Mouse (Mus musculus): ENCODE data around the gene Abcb9. TPM values are rescaled to one million over a fixed set of nuclear protein-coding genes. Genes with fewer than 3 reads are reported as not detected.

The Abcb9 gene
- polyA plus RNA-seq, 1 experiment from 2014 or later = 8.3 TPM

- Histone ChIP-seq H3K4me3 (no peak overlapping the region), H3K9me3 (no peaks in the 10 kb centered on the region), H3K4me2 (no peak overlapping the region; the same call in 1 of the 2 replicates), H3K9ac (peak overlapping the region; percentile 43; the same call in 1 of the 2 replicates), H3K4me1 (replicated peaks) (peaks cover 26% of the 10 kb centered on the region), H3K27me3 (no peaks in the 10 kb centered on the region), H3K27ac (peak overlapping the region; percentile 65), H3K36me3 (no peaks in the 10 kb centered on the region)
- WGBS = 49% methylated on average over 14 of the region's 14 CpGs
- ATAC-seq (ENCODE audit: low FRiP score) = no peak
Measured at GRCm38 (mm10) chr5:124050095-124051050, 45.2 kb downstream of the Abcb9 start.

GRCm38 (mm10) chr5:124049249-124050045 is 46.2 kb downstream of the Abcb9 start:
- peaks cover 29% of the 10 kb centered on the region for H3K4me1 ChIP-seq (replicated peaks)
- H3K36me3 ChIP-seq = no peaks in the 10 kb centered on the region
- peak overlapping the region; percentile 65 for H3K27ac ChIP-seq
- WGBS = 64% methylated on average over 15 of the region's 15 CpGs
- no peaks in the 10 kb centered on the region for H3K27me3 ChIP-seq
- no peak overlapping the region; the same call in 1 of the 2 replicates for H3K4me2 ChIP-seq
- H3K4me3 ChIP-seq = no peak overlapping the region
- H3K9me3 ChIP-seq = no peaks in the 10 kb centered on the region
- peak overlapping the region; percentile 43; the same call in 1 of the 2 replicates for H3K9ac ChIP-seq
- ATAC-seq (ENCODE audit: low FRiP score) = 0 out of 2 replicates have a peak, but pooled peaks have one; percentile 13

- Histone ChIP-seq H3K27ac (no peak overlapping the region), H3K9ac (no peak overlapping the region), H3K4me2 (no peak overlapping the region), H3K4me1 (replicated peaks) (peaks cover 44% of the 10 kb centered on the region), H3K36me3 (no peaks in the 10 kb centered on the region), H3K4me3 (no peak overlapping the region), H3K27me3 (no peaks in the 10 kb centered on the region), H3K9me3 (no peaks in the 10 kb centered on the region)
- ATAC-seq (ENCODE audit: low FRiP score) = no peak
- 84% methylated on average over 7 of the region's 7 CpGs for WGBS
Measured at GRCm38 (mm10) chr5:124046741-124047401, 48.7 kb downstream of the Abcb9 start.

- peaks cover 43% of the 10 kb centered on the region for H3K4me1 ChIP-seq (replicated peaks)
- H3K9ac ChIP-seq = peak overlapping the region; percentile 3; the same call in 1 of the 2 replicates
- no peak overlapping the region for H3K4me2 ChIP-seq
- no peaks in the 10 kb centered on the region for H3K9me3 ChIP-seq
- H3K4me3 ChIP-seq = no peak overlapping the region
- peak overlapping the region; percentile 73 for H3K27ac ChIP-seq
- no peaks in the 10 kb centered on the region for H3K27me3 ChIP-seq
- 21% methylated on average over 11 of the region's 11 CpGs for WGBS
- ATAC-seq (ENCODE audit: low FRiP score) = no peak
- H3K36me3 ChIP-seq = no peaks in the 10 kb centered on the region
Measured at GRCm38 (mm10) chr5:124045453-124046010, 50.1 kb downstream of the Abcb9 start.

- Histone ChIP-seq H3K4me1 (replicated peaks) (peaks cover 29% of the 10 kb centered on the region), H3K4me2 (no peak overlapping the region), H3K36me3 (no peaks in the 10 kb centered on the region), H3K27me3 (no peaks in the 10 kb centered on the region), H3K27ac (peak overlapping the region; percentile 81), H3K9me3 (no peaks in the 10 kb centered on the region), H3K9ac (0 out of 2 replicates have a peak overlapping the region, but pooled peaks have one; percentile 11), H3K4me3 (no peak overlapping the region)
- no peak for ATAC-seq (ENCODE audit: low FRiP score)
- 58% methylated on average over 5 of the region's 5 CpGs for WGBS
Measured at GRCm38 (mm10) chr5:124043999-124044398, 51.6 kb downstream of the Abcb9 start.

GRCm38 (mm10) chr5:124043212-124043978 is 52.2 kb downstream of the Abcb9 start:
- Histone ChIP-seq H3K4me2 (no peak overlapping the region), H3K27ac (peak overlapping the region; percentile 81), H3K4me1 (replicated peaks) (peaks cover 29% of the 10 kb centered on the region), H3K9me3 (no peaks in the 10 kb centered on the region), H3K27me3 (no peaks in the 10 kb centered on the region), H3K36me3 (no peaks in the 10 kb centered on the region), H3K9ac (peak overlapping the region; percentile 11; the same call in 1 of the 2 replicates), H3K4me3 (no peak overlapping the region)
- WGBS = 20% methylated on average over 10 of the region's 10 CpGs
- ATAC-seq (ENCODE audit: low FRiP score) = peak; percentile 90

GRCm38 (mm10) chr5:124041097-124041496 is 54.5 kb downstream of the Abcb9 start:
- no peak for ATAC-seq (ENCODE audit: low FRiP score)
- Histone ChIP-seq H3K4me1 (replicated peaks) (peaks cover 32% of the 10 kb centered on the region), H3K9ac (no peak overlapping the region), H3K4me3 (no peak overlapping the region), H3K36me3 (no peaks in the 10 kb centered on the region), H3K27ac (no peak overlapping the region), H3K27me3 (no peaks in the 10 kb centered on the region), H3K4me2 (no peak overlapping the region), H3K9me3 (no peaks in the 10 kb centered on the region)
- 64% methylated on average over 9 of the region's 9 CpGs for WGBS

GRCm38 (mm10) chr5:124039602-124040001 is 56.0 kb downstream of the Abcb9 start:
- Histone ChIP-seq H3K9ac (no peak overlapping the region), H3K36me3 (no peaks in the 10 kb centered on the region), H3K27me3 (no peaks in the 10 kb centered on the region), H3K4me1 (replicated peaks) (peaks cover 24% of the 10 kb centered on the region), H3K9me3 (no peaks in the 10 kb centered on the region), H3K4me3 (no peak overlapping the region), H3K27ac (no peak overlapping the region), H3K4me2 (no peak overlapping the region)
- WGBS = 82% methylated on average over 6 of the region's 6 CpGs
- ATAC-seq (ENCODE audit: low FRiP score) = no peak

- Histone ChIP-seq H3K4me2 (no peak overlapping the region), H3K4me1 (replicated peaks) (peaks cover 9% of the 10 kb centered on the region), H3K27me3 (no peaks in the 10 kb centered on the region), H3K9ac (no peak overlapping the region), H3K4me3 (no peak overlapping the region), H3K9me3 (no peaks in the 10 kb centered on the region), H3K36me3 (no peaks in the 10 kb centered on the region), H3K27ac (peak overlapping the region; percentile 19; the same call in 1 of the 2 replicates)
- 14% methylated on average over 5 of the region's 5 CpGs for WGBS
- ATAC-seq (ENCODE audit: low FRiP score) = no peak
Measured at GRCm38 (mm10) chr5:124036836-124037235, 58.8 kb downstream of the Abcb9 start.

- no peaks in the 10 kb centered on the region for H3K9me3 ChIP-seq
- ATAC-seq (ENCODE audit: low FRiP score) = no peak
- no peaks in the 10 kb centered on the region for H3K36me3 ChIP-seq
- peak overlapping the region; percentile 60 for H3K27ac ChIP-seq
- H3K4me3 ChIP-seq = no peak overlapping the region
- 23% methylated on average over 6 of the region's 6 CpGs for WGBS
- peaks cover 9% of the 10 kb centered on the region for H3K4me1 ChIP-seq (replicated peaks)
- H3K9ac ChIP-seq = no peak overlapping the region
- H3K27me3 ChIP-seq = no peaks in the 10 kb centered on the region
- no peak overlapping the region for H3K4me2 ChIP-seq
Measured at GRCm38 (mm10) chr5:124036341-124036740, 59.3 kb downstream of the Abcb9 start.

- 79% methylated on average over 8 of the region's 8 CpGs for WGBS
- no peaks in the 10 kb centered on the region for H3K27me3 ChIP-seq
- H3K4me3 ChIP-seq = no peak overlapping the region
- no peaks in the 10 kb centered on the region for H3K9me3 ChIP-seq
- H3K9ac ChIP-seq = no peak overlapping the region
- peaks cover 9% of the 10 kb centered on the region for H3K4me1 ChIP-seq (replicated peaks)
- no peaks in the 10 kb centered on the region for H3K36me3 ChIP-seq
- ATAC-seq (ENCODE audit: low FRiP score) = no peak
- H3K27ac ChIP-seq = no peak overlapping the region
- H3K4me2 ChIP-seq = no peak overlapping the region
Measured at GRCm38 (mm10) chr5:124035806-124036205, 59.8 kb downstream of the Abcb9 start.

Data from hindbrain, embryonic 13.5 days (tissue).